Mouse (Mus musculus) embryonic facial prominence, embryonic 12.5 days (tissue): Measurements from ENCODE around the gene Opn1sw. TPM values are rescaled to one million over a fixed set of nuclear protein-coding genes. Genes with fewer than 3 reads are reported as not detected.
A peak's percentile ranks its signal among the peaks of the same experiment; 100 is the strongest.

Experiments
- ATAC-seq: fragments of 200-750 bp; cut with Nextera tagmentation; 2 replicates; pipeline ENCODE4 v1.8.0; 2017; ENCODE audit not compliant: insufficient number of reproducible peaks, insufficient read depth, low FRiP score, low TSS enrichment
- H3K27ac ChIP-seq: fragments of 300-500 bp; sonication (generic); 2 replicates; pipeline ENCODE4 v1.5.1; 2016; ENCODE audit warnings: mild to moderate bottlenecking
- H3K27me3 ChIP-seq: fragments of 300-500 bp; sonication (generic); 2 replicates; pipeline ENCODE4 v1.6.1; 2016; ENCODE audit warnings: mild to moderate bottlenecking, moderate library complexity
- H3K36me3 ChIP-seq: fragments of 300-500 bp; sonication (generic); 2 replicates; pipeline ENCODE4 v1.6.1; 2016; ENCODE audit warnings: mild to moderate bottlenecking
- H3K4me1 ChIP-seq: fragments of 300-500 bp; sonication (generic); 2 replicates; pipeline ENCODE4 v1.6.1; 2016
- H3K4me2 ChIP-seq: fragments of 300-500 bp; sonication (generic); replicated peaks from 2 replicates; pipeline ENCODE4 v1.6.1; 2016; ENCODE audit warnings: mild to moderate bottlenecking, moderate library complexity
- H3K4me3 ChIP-seq: fragments of 300-500 bp; sonication (generic); 2 replicates; pipeline ENCODE4 v1.5.1; 2016; ENCODE audit warnings: mild to moderate bottlenecking
- H3K9ac ChIP-seq: fragments of 300-500 bp; sonication (generic); 2 replicates; pipeline ENCODE4 v1.6.1; 2016; ENCODE audit warnings: mild to moderate bottlenecking, moderate library complexity
- H3K9me3 ChIP-seq: fragments of 300-500 bp; sonication (generic); 2 replicates; pipeline ENCODE4 v1.6.1; 2016; ENCODE audit warnings: mild to moderate bottlenecking, moderate library complexity
- WGBS: fragments of 180-500 bp; shearing (Covaris S2); methylation state at CpG from one replicate; pipeline ENCODE4 v1.1.7; 2016; 5-methylcytosine and 5-hydroxymethylcytosine counted together
- polyA plus RNA-seq: library from polyadenylated mRNA; unstranded; fragments of >200 nt; fragmentation: Nextera tagmentation; extraction: Ambion mirVana; gene quantifications from 2 replicates; pipeline ENCODE4 v1.2.1, GENCODE M21; 2016

Opn1sw gene
- polyA plus RNA-seq, 1 experiment from 2014 or later: 0.61 TPM

GRCm38 (mm10) chr6:29428171-29428570 lies 39.9 kb upstream of the Opn1sw start:
- Histone ChIP-seq H3K9ac (no peak overlapping the region), H3K4me3 (no peak overlapping the region), H3K36me3 (no peaks in the 10 kb centered on the region), H3K4me1 (peaks cover 22% of the 10 kb centered on the region), H3K27ac (no peak overlapping the region), H3K4me2 (no peak overlapping the region), H3K9me3 (no peaks in the 10 kb centered on the region), H3K27me3 (peaks cover 16% of the 10 kb centered on the region)
- 58% methylated on average over 4 of the region's 4 CpGs for WGBS
- ATAC-seq: no peak

GRCm38 (mm10) chr6:29426331-29426730 lies 38.1 kb upstream of the Opn1sw start:
- Histone ChIP-seq H3K27me3 (peaks cover 1% of the 10 kb centered on the region; the same call in 1 of the 2 replicates), H3K9me3 (no peaks in the 10 kb centered on the region), H3K27ac (no peak overlapping the region), H3K4me2 (no peak overlapping the region), H3K4me1 (peaks cover 8% of the 10 kb centered on the region), H3K36me3 (no peaks in the 10 kb centered on the region), H3K9ac (no peak overlapping the region), H3K4me3 (no peak overlapping the region)
- no peak for ATAC-seq
- WGBS: 70% methylated on average over 6 of the region's 6 CpGs

- Histone ChIP-seq H3K36me3 (no peaks in the 10 kb centered on the region), H3K27me3 (no peaks in the 10 kb centered on the region), H3K4me3 (no peak overlapping the region), H3K27ac (no peak overlapping the region), H3K4me1 (no peaks in the 10 kb centered on the region), H3K4me2 (no peak overlapping the region), H3K9me3 (no peaks in the 10 kb centered on the region), H3K9ac (no peak overlapping the region)
- 85% methylated on average over 8 of the region's 8 CpGs for WGBS
- ATAC-seq: no peak
Observed at GRCm38 (mm10) chr6:29425118-29425517, 36.9 kb upstream of the Opn1sw start.

- WGBS: 89% methylated on average over 2 of the region's 2 CpGs
- no peak overlapping the region for H3K9ac ChIP-seq
- H3K27ac ChIP-seq: no peak overlapping the region
- H3K4me3 ChIP-seq: no peak overlapping the region
- H3K36me3 ChIP-seq: peaks cover 14% of the 10 kb centered on the region; the same call in 1 of the 2 replicates
- H3K27me3 ChIP-seq: no peaks in the 10 kb centered on the region
- H3K9me3 ChIP-seq: no peaks in the 10 kb centered on the region
- ATAC-seq: no peak
- no peaks in the 10 kb centered on the region for H3K4me1 ChIP-seq
- H3K4me2 ChIP-seq: no peak overlapping the region
Observed at GRCm38 (mm10) chr6:29420596-29420995, 32.3 kb upstream of the Opn1sw start.

DNA sequence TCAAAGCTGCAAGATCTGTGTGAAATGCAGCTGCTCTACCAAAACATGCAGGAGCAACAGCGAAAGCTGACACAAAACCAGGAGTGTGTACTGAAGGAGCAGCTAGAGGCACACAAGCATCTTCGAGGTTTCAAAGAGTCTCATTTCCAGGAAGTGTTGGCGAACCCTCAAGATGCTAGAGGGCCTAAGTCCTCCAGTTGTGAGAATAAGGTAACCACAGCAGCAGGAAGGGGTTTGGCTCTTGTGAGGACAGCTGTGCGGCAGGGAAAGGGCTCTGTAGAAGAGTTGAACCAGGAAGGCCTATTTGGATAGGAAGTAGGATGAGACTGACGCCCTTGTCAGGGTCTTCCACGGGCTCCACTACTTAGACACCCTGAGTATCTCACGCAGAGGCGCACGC lies 27.2 kb upstream of the Opn1sw start:
- H3K4me3 ChIP-seq: no peak overlapping the region
- ATAC-seq: no peak
- H3K36me3 ChIP-seq: peaks cover 35% of the 10 kb centered on the region

GRCm38 (mm10) chr6:29406412-29406811 lies 18.1 kb upstream of the Opn1sw start:
- 89% methylated on average over 6 of the region's 6 CpGs for WGBS
- 0 out of 2 replicates have a peak, but pooled peaks cover 3% of the 10 kb centered on the region for H3K27me3 ChIP-seq
- peaks cover 32% of the 10 kb centered on the region for H3K36me3 ChIP-seq
- H3K9me3 ChIP-seq: no peaks in the 10 kb centered on the region
- H3K9ac ChIP-seq: no peak overlapping the region
- H3K27ac ChIP-seq: no peak overlapping the region
- H3K4me1 ChIP-seq: no peaks in the 10 kb centered on the region
- ATAC-seq: no peak
- no peak overlapping the region for H3K4me3 ChIP-seq
- H3K4me2 ChIP-seq: no peak overlapping the region

More for the DNA sequence above, 27.2 kb upstream of the Opn1sw start:
- WGBS: 84% methylated on average over 9 of the region's 9 CpGs
- Histone ChIP-seq H3K27me3 (no peaks in the 10 kb centered on the region), H3K9ac (no peak overlapping the region), H3K4me2 (no peak overlapping the region), H3K9me3 (no peaks in the 10 kb centered on the region), H3K27ac (no peak overlapping the region), H3K4me1 (no peaks in the 10 kb centered on the region)

DNA sequence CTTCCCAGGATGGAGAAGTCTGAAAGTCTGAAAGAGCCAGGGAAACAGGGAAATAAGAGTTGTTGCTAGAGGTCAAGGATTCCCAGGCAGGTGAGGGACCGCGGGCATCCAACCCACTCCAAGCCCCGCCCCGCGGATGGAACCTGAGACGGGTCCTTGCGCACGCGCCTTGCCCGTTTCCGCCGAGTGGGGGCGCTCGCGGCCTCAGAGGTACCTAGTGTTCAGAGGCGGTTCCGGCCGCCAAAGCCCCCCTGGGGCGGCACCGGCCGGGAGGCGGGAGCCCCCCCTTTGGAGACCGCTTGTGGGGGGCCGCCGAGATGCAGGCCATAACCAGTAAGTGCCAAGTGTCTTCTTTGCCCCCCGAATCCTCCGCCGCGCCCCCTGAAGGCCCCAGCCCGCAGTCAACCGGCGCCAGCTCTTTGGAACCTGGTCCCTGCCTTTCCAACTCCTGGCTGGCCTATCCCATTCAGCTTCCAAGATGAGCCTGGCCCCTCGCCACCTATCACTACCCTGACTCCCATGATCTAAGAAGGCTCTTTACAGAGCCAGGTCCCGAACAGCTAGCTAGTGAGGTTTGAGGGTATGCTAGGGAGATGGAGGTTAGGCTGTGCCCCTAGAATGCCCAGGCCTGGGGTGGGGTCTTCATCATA lies 14.6 kb upstream of the Opn1sw start:
- ATAC-seq: no peak
- Histone ChIP-seq H3K4me1 (peaks cover 4% of the 10 kb centered on the region; the same call in 1 of the 2 replicates), H3K9ac (no peak overlapping the region), H3K27me3 (0 out of 2 replicates have a peak, but pooled peaks cover 3% of the 10 kb centered on the region), H3K36me3 (peaks cover 11% of the 10 kb centered on the region; the same call in 1 of the 2 replicates), H3K4me2 (peak overlapping the region; percentile 45), H3K9me3 (no peaks in the 10 kb centered on the region), H3K27ac (no peak overlapping the region), H3K4me3 (no peak overlapping the region)
- 6% methylated on average over 34 of the region's 34 CpGs for WGBS

- no peak for ATAC-seq
- H3K27me3 ChIP-seq: peaks cover 11% of the 10 kb centered on the region
- WGBS: 88% methylated on average over 4 of the region's 4 CpGs
Observed at GRCm38 (mm10) chr6:29399851-29400250, 11.6 kb upstream of the Opn1sw start.

DNA sequence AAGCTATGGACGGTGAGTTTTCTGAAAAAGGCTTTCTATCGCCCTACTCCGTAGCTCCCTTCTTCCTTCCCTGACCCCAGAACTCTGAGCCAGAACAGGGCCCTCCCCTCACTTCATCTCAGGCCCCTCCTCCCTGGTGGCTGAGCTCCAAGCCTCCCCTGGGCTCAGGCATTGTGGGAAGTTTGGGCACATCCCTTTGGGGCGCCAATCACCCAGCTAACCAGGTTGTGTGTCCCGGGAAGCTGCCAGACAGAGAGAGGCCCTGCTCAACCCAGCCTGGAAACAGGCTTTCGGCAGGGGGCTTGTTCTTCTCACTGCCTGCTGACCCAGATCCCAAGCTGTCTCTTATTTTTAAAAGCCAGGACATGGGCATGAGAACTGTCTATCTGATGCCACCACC lies 9.3 kb upstream of the Opn1sw start:
- Histone ChIP-seq H3K9me3 (no peaks in the 10 kb centered on the region), H3K9ac (peak overlapping the region; percentile 77; the same call in 1 of the 2 replicates), H3K4me3 (peak overlapping the region; percentile 63), H3K27ac (peak overlapping the region; percentile 23; the same call in 1 of the 2 replicates), H3K27me3 (peaks cover 16% of the 10 kb centered on the region), H3K4me1 (peaks cover 19% of the 10 kb centered on the region), H3K4me2 (peak overlapping the region; percentile 88), H3K36me3 (no peaks in the 10 kb centered on the region)
- no peak for ATAC-seq
- WGBS: 8% methylated on average over 6 of the region's 6 CpGs

More at GRCm38 (mm10) chr6:29399851-29400250, 11.6 kb upstream of the Opn1sw start:
- Histone ChIP-seq H3K27ac (no peak overlapping the region), H3K36me3 (no peaks in the 10 kb centered on the region), H3K9ac (no peak overlapping the region), H3K4me1 (peaks cover 19% of the 10 kb centered on the region), H3K4me2 (no peak overlapping the region), H3K4me3 (no peak overlapping the region), H3K9me3 (no peaks in the 10 kb centered on the region)

GRCm38 (mm10) chr6:29396714-29397540 lies 8.7 kb upstream of the Opn1sw start:
- Histone ChIP-seq H3K27me3 (peaks cover 19% of the 10 kb centered on the region), H3K36me3 (no peaks in the 10 kb centered on the region), H3K4me2 (peak overlapping the region; percentile 88), H3K4me3 (peak overlapping the region; percentile 63), H3K4me1 (peaks cover 19% of the 10 kb centered on the region), H3K27ac (peak overlapping the region; percentile 23), H3K9me3 (no peaks in the 10 kb centered on the region), H3K9ac (peak overlapping the region; percentile 77)
- 2% methylated on average over 24 of the region's 24 CpGs for WGBS
- ATAC-seq: peak; percentile 78

GRCm38 (mm10) chr6:29395910-29396713 lies 7.8 kb upstream of the Opn1sw start, which contains the start of gene Ccdc136:
Gene Ccdc136, plus strand, starts transcription at chr6:29396309.
- peak; percentile 87 for ATAC-seq
- under 1% methylated on average over 44 of the region's 49 CpGs for WGBS

More at GRCm38 (mm10) chr6:29395910-29396713, 7.8 kb upstream of the Opn1sw start, which contains the start of gene Ccdc136:
- peaks cover 19% of the 10 kb centered on the region for H3K4me1 ChIP-seq
- H3K9me3 ChIP-seq: no peaks in the 10 kb centered on the region
- H3K27me3 ChIP-seq: peaks cover 21% of the 10 kb centered on the region
- no peaks in the 10 kb centered on the region for H3K36me3 ChIP-seq
- peak within 1 kb of the TSS; percentile 63 for H3K4me3 ChIP-seq
- peak within 1 kb of the TSS; percentile 77 for H3K9ac ChIP-seq
- peak within 1 kb of the TSS; percentile 23; the same call in 1 of the 2 replicates for H3K27ac ChIP-seq
- peak within 1 kb of the TSS; percentile 88 for H3K4me2 ChIP-seq
